Mouse (Mus musculus) heart, adult 2 months (tissue): Measurements from ENCODE around the gene Rapgef5. TPM values are rescaled to one million over a fixed set of nuclear protein-coding genes. Genes with fewer than 3 reads are reported as not detected.
"Not testable (repeated sequence)": the region's sequence is repeated elsewhere in the genome, so short reads cannot be mapped to it uniquely, and the experiment has no call there.

Experiments used
- DNase-seq, 2 experiments: peaks; one replicate each; pipeline ENCODE4 v3.0.0; 2021
- H3K27ac ChIP-seq: fragments of 200-600 bp; 2 replicates; pipeline ENCODE4 v1.8.1; 2022
- H3K27me3 ChIP-seq: fragments of 200-500 bp; 2 replicates; pipeline ENCODE4 v1.6.1; 2012; ENCODE audit warnings: mild to moderate bottlenecking, low read length, inconsistent platforms, mixed read lengths; ENCODE audit not compliant: control insufficient read depth, insufficient read depth
- H3K36me3 ChIP-seq: fragments of 200-500 bp; 2 replicates; pipeline ENCODE4 v1.6.1; 2012; ENCODE audit warnings: low read length, inconsistent platforms; ENCODE audit not compliant: control insufficient read depth, insufficient read depth
- H3K4me1 ChIP-seq: fragments of 200-500 bp; 2 replicates; pipeline ENCODE4 v1.6.1; 2011; ENCODE audit warnings: low read length; ENCODE audit not compliant: control insufficient read depth, insufficient read depth
- H3K4me3 ChIP-seq: fragments of 200-600 bp; 2 replicates; pipeline ENCODE4 v1.8.1; 2022
- H3K79me2 ChIP-seq: fragments of 200-500 bp; replicated peaks from 2 replicates; pipeline ENCODE4 v1.6.1; 2012; ENCODE audit warnings: mild to moderate bottlenecking, inconsistent platforms, low read length, moderate library complexity, mixed read lengths; ENCODE audit not compliant: control insufficient read depth, insufficient read depth
- H3K9ac ChIP-seq: fragments of 200-500 bp; 2 replicates; pipeline ENCODE4 v1.6.1; 2012; ENCODE audit warnings: low read depth, mild to moderate bottlenecking, control low read depth, inconsistent platforms, low read length, mixed read lengths
- CTCF ChIP-seq: fragments of 200-600 bp; IDR thresholded peaks from 2 replicates; pipeline ENCODE4 v1.8.1; 2022; ENCODE audit warnings: antibody characterized with exemption, mild to moderate bottlenecking, moderate library complexity
- EP300 ChIP-seq: fragments of 200-500 bp; IDR thresholded peaks from 2 replicates; pipeline ENCODE4 v1.6.1; 2011; ENCODE audit warnings: low read depth, low read length, control low read depth; ENCODE audit not compliant: insufficient read depth
- POLR2A ChIP-seq: fragments of 200-500 bp; IDR thresholded peaks from 2 replicates; pipeline ENCODE4 v1.6.1; 2011; ENCODE audit warnings: mild to moderate bottlenecking, low read depth, low read length, control low read depth; ENCODE audit not compliant: insufficient read depth
- WGBS: fragments of 180-500 bp; shearing (Covaris S2); methylation state at CpG from one replicate; pipeline ENCODE4 v1.1.7; 2018; 5-methylcytosine and 5-hydroxymethylcytosine counted together
- intact Hi-C: fragments of 180-260 bp; cut with DNase I; formaldehyde crosslinking; loops from one replicate; pipeline ENCODE4 v1.15.1; 2025
- polyA plus RNA-seq: library from polyadenylated mRNA; depleted of rRNA; stranded (reverse); fragments of >200 nt; gene quantifications from 2 replicates; pipeline ENCODE4 v1.2.3, GENCODE M21; 2012
- total RNA-seq, 2 experiments: library from RNA; stranded (reverse); gene quantifications; 2 replicates each; pipeline ENCODE4 v1.2.3; 2021

Rapgef5 gene
- total and polyA plus RNA-seq, 3 experiments, result 11.4 to 33.0 (median 29.9) TPM

GRCm38 (mm10) chr12:117788513-117789011 lies 272.3 kb downstream of the Rapgef5 start:
- H3K27ac ChIP-seq, result no peak overlapping the region
- no peak for DNase-seq
- H3K79me2 ChIP-seq, result no peaks in the 10 kb centered on the region
- no peaks in the 10 kb centered on the region for H3K4me1 ChIP-seq
- 11% methylated on average over 24 of the region's 24 CpGs for WGBS
- TF ChIP-seq CTCF (no peak), POLR2A (no peak)
- intact Hi-C loops, result no loop called here
- H3K4me3 ChIP-seq, result no peak overlapping the region
- no peaks in the 10 kb centered on the region for H3K27me3 ChIP-seq
- H3K9ac ChIP-seq, result no peak overlapping the region
- H3K36me3 ChIP-seq, result no peaks in the 10 kb centered on the region

GRCm38 (mm10) chr12:117789017-117789416 lies 272.7 kb downstream of the Rapgef5 start:
- no peak for DNase-seq
- Histone ChIP-seq H3K4me1 (no peaks in the 10 kb centered on the region), H3K27ac (no peak overlapping the region), H3K4me3 (no peak overlapping the region), H3K79me2 (no peaks in the 10 kb centered on the region), H3K9ac (no peak overlapping the region), H3K36me3 (no peaks in the 10 kb centered on the region), H3K27me3 (no peaks in the 10 kb centered on the region)
- no peak for TF ChIP-seq EP300
- TF ChIP-seq POLR2A, result no peak
- TF ChIP-seq CTCF, result no peak
- 64% methylated on average over 7 of the region's 7 CpGs for WGBS
- intact Hi-C loops, result no loop called here

- TF ChIP-seq POLR2A (no peak), CTCF (no peak), EP300 (no peak)
- intact Hi-C loops, result no loop called here
- Histone ChIP-seq H3K27me3 (no peaks in the 10 kb centered on the region), H3K36me3 (no peaks in the 10 kb centered on the region), H3K9ac (no peak overlapping the region), H3K27ac (no peak overlapping the region), H3K4me1 (no peaks in the 10 kb centered on the region), H3K79me2 (no peaks in the 10 kb centered on the region), H3K4me3 (no peak overlapping the region)
- 85% methylated on average over 4 of the region's 4 CpGs for WGBS
- no peak for DNase-seq
Observed at GRCm38 (mm10) chr12:117795303-117795702, 279.0 kb downstream of the Rapgef5 start.

- WGBS, result 88% methylated on average over 1 of the region's 6 CpGs
- H3K4me3 ChIP-seq, DNase-seq, intact Hi-C loops, H3K27me3 ChIP-seq, H3K9ac ChIP-seq, H3K36me3 ChIP-seq, H3K4me1 ChIP-seq, H3K79me2 ChIP-seq, H3K27ac ChIP-seq: not testable (repeated sequence)
Observed at GRCm38 (mm10) chr12:117803989-117804388, 287.7 kb downstream of the Rapgef5 start, which contains the start of gene Cdca7l. TSS of gene Cdca7l (plus strand) at chr12:117804289.

- H3K27ac ChIP-seq, result no peak overlapping the region
- H3K36me3 ChIP-seq, result no peaks in the 10 kb centered on the region
- DNase-seq, result no peak
- no peak overlapping the region for H3K4me3 ChIP-seq
- no peaks in the 10 kb centered on the region for H3K79me2 ChIP-seq
- WGBS, result 74% methylated on average over 4 of the region's 4 CpGs
- H3K27me3 ChIP-seq, result no peaks in the 10 kb centered on the region
- no peaks in the 10 kb centered on the region for H3K4me1 ChIP-seq
- intact Hi-C loops, result no loop called here
- TF ChIP-seq CTCF (no peak), EP300 (no peak)
- no peak overlapping the region for H3K9ac ChIP-seq
Observed at GRCm38 (mm10) chr12:117805576-117805975, 289.3 kb downstream of the Rapgef5 start.

- DNase-seq, result no peak
- Histone ChIP-seq H3K36me3 (no peaks in the 10 kb centered on the region), H3K79me2 (no peaks in the 10 kb centered on the region), H3K27ac (no peak overlapping the region), H3K27me3 (no peaks in the 10 kb centered on the region), H3K4me1 (no peaks in the 10 kb centered on the region), H3K9ac (no peak overlapping the region), H3K4me3 (no peak overlapping the region)
- intact Hi-C loops, result no loop called here
- TF ChIP-seq EP300, result no peak
- no peak for TF ChIP-seq POLR2A
- no peak for TF ChIP-seq CTCF
- 66% methylated on average over 12 of the region's 12 CpGs for WGBS
Observed at GRCm38 (mm10) chr12:117806007-117806451, 289.8 kb downstream of the Rapgef5 start.

GRCm38 (mm10) chr12:117806470-117806869 lies 290.2 kb downstream of the Rapgef5 start:
- H3K9ac ChIP-seq, result no peak overlapping the region
- no peak for DNase-seq
- H3K79me2 ChIP-seq, result no peaks in the 10 kb centered on the region
- intact Hi-C loops, result no loop called here
- H3K4me1 ChIP-seq, result no peaks in the 10 kb centered on the region
- H3K27ac ChIP-seq, result no peak overlapping the region
- no peak overlapping the region for H3K4me3 ChIP-seq
- H3K27me3 ChIP-seq, result no peaks in the 10 kb centered on the region
- H3K36me3 ChIP-seq, result no peaks in the 10 kb centered on the region
- WGBS, result 85% methylated on average over 4 of the region's 4 CpGs
- TF ChIP-seq POLR2A, result no peak
- no peak for TF ChIP-seq EP300
- no peak for TF ChIP-seq CTCF
